Mouse (Mus musculus) megakaryocyte progenitor cell, adult 5-6 weeks (primary cell): Measurements from ENCODE around the gene Clasrp. TPM values are rescaled to one million over a fixed set of nuclear protein-coding genes. Genes with fewer than 3 reads are reported as not detected.
A peak's percentile ranks its signal among the peaks of the same experiment; 100 is the strongest.

Source experiments
- ATAC-seq: replicated peaks from 2 replicates; pipeline ENCODE4 v1.8.0; 2016; ENCODE audit warnings: mild to moderate bottlenecking, moderate TSS enrichment, inconsistent platforms; ENCODE audit not compliant: poor library complexity
- total RNA-seq, 2 experiments: library from RNA; stranded (forward) in 1 of 2; stranded (reverse) in 1 of 2; fragments of 157-497, 149-512 nt in 1 of 2; fragments of 200-1000 nt in 1 of 2; gene quantifications; 2 replicates each; pipeline versions ENCODE4 v1.2.3 to v1.2.4; 2015 to 2017

Clasrp gene
- total RNA-seq, 2 experiments from 2014 or later = 11.7 to 32.6 TPM

DNA sequence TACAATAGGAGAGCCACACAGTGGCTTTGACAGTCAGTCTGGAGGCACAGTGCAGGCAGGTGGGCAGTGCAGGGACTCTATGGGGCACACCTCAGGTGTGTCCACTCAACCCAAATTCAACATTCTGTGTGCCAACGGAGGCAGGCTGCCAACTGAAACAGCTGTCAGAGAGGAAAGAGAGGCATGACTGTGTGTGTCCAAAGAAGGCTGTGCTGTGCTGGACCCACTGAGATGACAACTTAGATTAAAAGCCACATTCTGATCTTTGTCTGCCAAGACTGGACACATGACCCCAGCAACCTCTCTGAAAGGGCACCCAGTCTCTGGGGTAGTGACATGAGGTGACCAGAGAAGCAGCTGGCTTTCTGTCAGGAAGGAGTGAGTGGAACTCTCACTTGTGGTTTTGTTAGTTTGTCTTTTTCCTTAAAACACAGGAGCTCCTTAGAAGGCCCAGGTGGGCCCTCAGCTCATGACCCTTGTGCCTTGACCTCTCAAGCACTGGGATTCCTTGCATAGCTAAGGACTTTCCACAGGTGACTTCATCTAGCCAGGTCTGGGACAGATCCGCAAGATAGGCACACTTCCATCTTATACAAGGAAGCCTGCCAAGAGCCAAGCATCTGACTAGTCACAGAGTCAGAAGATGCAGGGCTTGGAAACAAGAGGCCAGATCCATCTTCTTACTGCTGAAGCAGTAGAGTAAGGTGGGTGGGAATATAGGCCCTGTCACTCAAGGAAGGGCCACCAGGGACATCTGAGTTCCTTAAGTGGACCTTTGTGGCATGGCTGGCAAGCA, 63.3 kb downstream of the Clasrp start:
- ATAC-seq = no peak

- ATAC-seq = no peak
These were observed 69.6 kb downstream of the Clasrp start for GRCm38 (mm10) chr7:19534676-19535075.

DNA sequence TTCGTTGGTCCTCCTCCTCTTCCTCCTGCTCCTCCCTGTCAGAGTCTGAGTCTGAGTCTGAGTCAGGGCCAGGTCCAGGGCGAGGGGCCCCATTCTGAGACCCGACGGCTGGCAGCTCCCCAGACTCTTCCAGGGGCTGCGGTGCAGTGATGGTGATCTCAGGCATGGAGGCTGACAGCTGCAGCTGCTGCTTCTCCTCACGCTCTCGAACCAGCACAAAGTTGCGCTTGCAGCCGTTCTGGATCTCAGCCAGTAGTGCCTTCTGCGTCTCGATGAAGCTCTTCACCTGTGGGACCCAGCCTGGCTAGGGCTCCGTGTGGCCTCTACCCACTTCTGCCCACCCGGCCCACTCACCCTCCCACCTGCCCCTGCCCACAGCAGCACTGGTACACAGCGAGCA, 72.0 kb downstream of the Clasrp start:
- ATAC-seq = no peak

DNA sequence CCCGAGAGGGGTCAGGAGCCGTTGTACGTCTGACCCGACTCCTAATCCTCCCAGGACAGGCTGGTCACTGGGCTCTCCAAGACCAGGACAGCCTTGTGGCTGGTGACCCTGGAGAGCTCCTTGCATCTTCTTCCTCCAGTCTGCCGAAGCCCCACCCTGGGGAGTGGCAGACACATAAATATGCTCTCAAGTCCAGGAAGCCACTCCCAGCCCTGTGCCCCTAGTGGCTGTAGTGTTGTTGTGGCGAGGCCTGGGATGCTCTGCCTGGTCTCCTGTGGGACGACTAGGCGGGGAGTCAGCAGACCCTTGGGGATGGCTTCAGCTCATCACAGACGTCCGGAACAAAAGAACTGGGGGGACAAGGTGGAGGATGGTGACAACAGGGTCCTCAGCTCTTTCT, 73.2 kb downstream of the Clasrp start:
- ATAC-seq = peak; percentile 81

Other genes starting within 250 kb of the Clasrp start
- gene Cd3eap, start 245.0 kb downstream of the Clasrp start, total RNA-seq (2015) = 11.1 and 13.6 TPM in 2 replicates
- 24.8 and 27.4 TPM in 2 replicates for gene Cd3eap, start 245.0 kb downstream of the Clasrp start, total RNA-seq (2017)
- gene Ppp1r13l, start 244.7 kb downstream of the Clasrp start, total RNA-seq (2015) = 6.3 and 7.2 TPM in 2 replicates
- 0.74 and 1.2 TPM in 2 replicates for gene Ppp1r13l, start 244.7 kb downstream of the Clasrp start, total RNA-seq (2017)
- gene Ercc2, start 222.5 kb downstream of the Clasrp start, total RNA-seq (2015) = 10.7 and 11.2 TPM in 2 replicates
- 26.5 and 31.6 TPM in 2 replicates for gene Ercc2, start 222.5 kb downstream of the Clasrp start, total RNA-seq (2017)
- not detected in 2 replicates for gene Klc3, start 200.4 kb downstream of the Clasrp start, total RNA-seq (2015)
- 0.10 TPM in 1 of 2 replicates, not detected in the other for gene Klc3, start 200.4 kb downstream of the Clasrp start, total RNA-seq (2017)
- gene Ckm, start 199.7 kb downstream of the Clasrp start, total RNA-seq (2015) = 0.71 and 0.94 TPM in 2 replicates
- 1.4 and 2.0 TPM in 2 replicates for gene Ckm, start 199.7 kb downstream of the Clasrp start, total RNA-seq (2017)
- gene Mark4, start 145.7 kb downstream of the Clasrp start, total RNA-seq (2015) = 10.3 and 11.0 TPM in 2 replicates
- gene Mark4, start 145.7 kb downstream of the Clasrp start, total RNA-seq (2017) = 4.8 and 6.9 TPM in 2 replicates
- 0.54 and 0.57 TPM in 2 replicates for gene Exoc3l2, start 141.2 kb downstream of the Clasrp start, total RNA-seq (2015)
- gene Exoc3l2, start 141.2 kb downstream of the Clasrp start, total RNA-seq (2017) = 0.62 and 1.3 TPM in 2 replicates
- gene Bloc1s3, start 96.1 kb downstream of the Clasrp start, total RNA-seq (2015) = 2.9 and 3.3 TPM in 2 replicates
- 1.3 and 1.5 TPM in 2 replicates for gene Bloc1s3, start 96.1 kb downstream of the Clasrp start, total RNA-seq (2017)
- gene Trappc6a, start 96.1 kb downstream of the Clasrp start, total RNA-seq (2015) = 55.2 and 58.3 TPM in 2 replicates
- 26.1 and 39.5 TPM in 2 replicates for gene Trappc6a, start 96.1 kb downstream of the Clasrp start, total RNA-seq (2017)
- not detected in 2 replicates for gene Nkpd1, start 86.6 kb downstream of the Clasrp start, total RNA-seq (2015)
- 0.17 and 0.34 TPM in 2 replicates for gene Nkpd1, start 86.6 kb downstream of the Clasrp start, total RNA-seq (2017)
- 11.0 and 11.7 TPM in 2 replicates for gene Ppp1r37, start 41.4 kb downstream of the Clasrp start, total RNA-seq (2015)
- 13.4 and 18.1 TPM in 2 replicates for gene Ppp1r37, start 41.4 kb downstream of the Clasrp start, total RNA-seq (2017)
- gene Zfp296, start 27.2 kb downstream of the Clasrp start, total RNA-seq (2015) = 5.9 and 6.8 TPM in 2 replicates
- gene Zfp296, start 27.2 kb downstream of the Clasrp start, total RNA-seq (2017) = 2.8 and 4.4 TPM in 2 replicates
- gene Gemin7, start 26.9 kb downstream of the Clasrp start, total RNA-seq (2015) = 65.5 and 73.4 TPM in 2 replicates
- gene Gemin7, start 26.9 kb downstream of the Clasrp start, total RNA-seq (2017) = 33.5 and 36.9 TPM in 2 replicates
- gene Relb, start 25.0 kb upstream of the Clasrp start, total RNA-seq (2015) = 0.22 TPM in 1 of 2 replicates, not detected in the other
- gene Relb, start 25.0 kb upstream of the Clasrp start, total RNA-seq (2017) = 0.74 and 2.5 TPM in 2 replicates
- gene Clptm1, start 60.5 kb upstream of the Clasrp start, total RNA-seq (2015) = 47.3 and 57.1 TPM in 2 replicates
- gene Clptm1, start 60.5 kb upstream of the Clasrp start, total RNA-seq (2017) = 25.7 and 30.0 TPM in 2 replicates
- gene Apoc2, start 73.5 kb upstream of the Clasrp start, total RNA-seq (2015) = 1.7 and 2.7 TPM in 2 replicates
- 2.2 and 5.2 TPM in 2 replicates for gene Apoc2, start 73.5 kb upstream of the Clasrp start, total RNA-seq (2017)
- gene Gm44805, start 76.9 kb upstream of the Clasrp start, total RNA-seq (2015) = not detected in 2 replicates
- gene Gm44805, start 76.9 kb upstream of the Clasrp start, total RNA-seq (2017) = not detected in 2 replicates
- gene Apoc4, start 77.0 kb upstream of the Clasrp start, total RNA-seq (2015) = not detected in 2 replicates
- not detected in 2 replicates for gene Apoc4, start 77.0 kb upstream of the Clasrp start, total RNA-seq (2017)
- 0.79 and 2.0 TPM in 2 replicates for gene Apoc1, start 88.2 kb upstream of the Clasrp start, total RNA-seq (2015)
- 1.1 and 6.4 TPM in 2 replicates for gene Apoc1, start 88.2 kb upstream of the Clasrp start, total RNA-seq (2017)
- gene Apoe, start 94.7 kb upstream of the Clasrp start, total RNA-seq (2015) = 18.7 and 27.5 TPM in 2 replicates
- gene Apoe, start 94.7 kb upstream of the Clasrp start, total RNA-seq (2017) = 110 and 130 TPM in 2 replicates
- 61.5 and 62.2 TPM in 2 replicates for gene Tomm40, start 111.0 kb upstream of the Clasrp start, total RNA-seq (2015)
- gene Tomm40, start 111.0 kb upstream of the Clasrp start, total RNA-seq (2017) = 42.5 and 50.8 TPM in 2 replicates
- gene Nectin2, start 146.0 kb upstream of the Clasrp start, total RNA-seq (2015) = 0.95 and 2.2 TPM in 2 replicates
- gene Nectin2, start 146.0 kb upstream of the Clasrp start, total RNA-seq (2017) = 0.78 and 1.0 TPM in 2 replicates
- gene Bcam, start 166.5 kb upstream of the Clasrp start, total RNA-seq (2015) = not detected in 2 replicates
- gene Bcam, start 166.5 kb upstream of the Clasrp start, total RNA-seq (2017) = not detected in 2 replicates
- not detected in 2 replicates for gene Cblc, start 192.3 kb upstream of the Clasrp start, total RNA-seq (2015)
- gene Cblc, start 192.3 kb upstream of the Clasrp start, total RNA-seq (2017) = not detected in 2 replicates
- gene Bcl3, start 218.3 kb upstream of the Clasrp start, total RNA-seq (2015) = 6.3 and 11.5 TPM in 2 replicates
- gene Bcl3, start 218.3 kb upstream of the Clasrp start, total RNA-seq (2017) = 1.6 and 4.6 TPM in 2 replicates
- not detected in 2 replicates for gene Gm19345, start 247.5 kb upstream of the Clasrp start, total RNA-seq (2015)
- not detected in 2 replicates for gene Gm19345, start 247.5 kb upstream of the Clasrp start, total RNA-seq (2017)